Mouse (Mus musculus) left cerebral cortex, postnatal 36 days (tissue): ENCODE data around the gene Prdm10. TPM values are rescaled to one million over a fixed set of nuclear protein-coding genes. Genes with fewer than 3 reads are reported as not detected.

ENCODE experiments used
- DNase-seq, 2 experiments: peaks; one replicate each; pipeline ENCODE4 v3.0.0; 2021 to 2022; ENCODE audit warnings: low spot score in 2 of 2, mixed read lengths in 1 of 2
- intact Hi-C: fragments of 180-260 bp; cut with DNase I; formaldehyde crosslinking; loops from one replicate; pipeline ENCODE4 v1.15.1; 2025
- total RNA-seq, 2 experiments: library from RNA; stranded (reverse); gene quantifications; 2 replicates each; pipeline ENCODE4 v1.2.3; 2021

The Prdm10 gene
- total RNA-seq, 2 experiments from 2014 or later, result 17.1 to 24.3 TPM

GRCm38 (mm10) chr9:31300525-31300924, 20.2 kb downstream of the Prdm10 start:
- intact Hi-C loops, result no loop called here
- DNase-seq, result no peak

DNA sequence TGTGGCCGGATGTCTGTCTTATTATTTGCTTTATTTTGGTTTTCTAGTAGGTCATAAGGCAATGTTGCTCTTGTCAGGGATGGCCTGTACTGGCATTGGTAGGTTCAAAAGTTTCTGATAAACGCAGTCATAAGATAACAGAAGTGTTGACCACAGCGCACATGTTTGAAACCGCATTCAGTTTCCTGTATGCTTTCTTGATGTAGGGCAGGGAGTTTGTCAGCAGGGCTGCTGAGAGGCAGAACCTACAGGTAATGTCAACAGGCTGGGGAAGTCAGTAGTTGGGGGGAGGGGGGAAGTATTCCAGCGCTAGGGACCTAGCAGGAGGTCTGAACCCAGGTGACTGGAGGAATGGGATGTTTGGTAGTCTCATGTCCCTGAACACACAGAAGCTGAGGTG, 20.8 kb downstream of the Prdm10 start:
- DNase-seq, result no peak
- intact Hi-C loops, result no loop called here

DNA sequence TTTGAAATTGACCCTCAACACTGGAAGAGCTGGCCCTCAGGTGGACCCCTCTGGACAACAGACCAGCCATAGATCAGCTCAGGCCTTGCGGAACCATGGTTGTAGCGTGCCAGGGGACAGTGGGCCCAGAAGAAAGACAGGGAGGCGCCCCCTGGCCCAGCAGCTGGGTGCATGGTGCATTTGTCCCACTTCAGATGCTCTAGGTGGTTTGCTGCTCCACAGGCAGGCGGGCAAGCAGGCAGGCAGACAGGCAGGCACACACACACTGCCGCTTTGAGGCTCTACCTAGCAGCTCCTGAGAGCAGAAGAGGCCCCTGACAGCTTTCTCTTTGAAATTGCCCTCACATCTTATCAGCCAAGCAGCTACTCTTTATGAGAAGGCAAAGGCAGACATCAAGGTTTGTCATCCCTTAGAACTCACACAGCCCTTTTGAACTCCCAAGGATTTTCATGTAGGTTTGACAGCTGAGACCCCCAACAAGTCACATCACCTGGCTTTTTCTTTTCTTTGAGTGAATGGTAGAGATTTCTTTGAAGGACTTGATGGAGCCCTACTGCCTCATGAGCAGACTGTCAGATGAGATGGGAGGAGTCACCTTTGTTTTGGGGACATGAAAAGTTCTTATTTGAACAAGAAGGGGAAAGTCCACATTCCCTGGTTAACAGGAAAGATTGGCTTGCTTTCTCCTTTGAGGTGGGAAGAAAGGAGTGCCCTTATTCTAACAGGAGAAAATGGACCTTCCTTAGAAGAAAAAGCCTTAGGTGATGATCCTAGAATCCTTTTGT, 21.4 kb downstream of the Prdm10 start:
- DNase-seq, result no peak
- intact Hi-C loops, result no loop called here

DNA sequence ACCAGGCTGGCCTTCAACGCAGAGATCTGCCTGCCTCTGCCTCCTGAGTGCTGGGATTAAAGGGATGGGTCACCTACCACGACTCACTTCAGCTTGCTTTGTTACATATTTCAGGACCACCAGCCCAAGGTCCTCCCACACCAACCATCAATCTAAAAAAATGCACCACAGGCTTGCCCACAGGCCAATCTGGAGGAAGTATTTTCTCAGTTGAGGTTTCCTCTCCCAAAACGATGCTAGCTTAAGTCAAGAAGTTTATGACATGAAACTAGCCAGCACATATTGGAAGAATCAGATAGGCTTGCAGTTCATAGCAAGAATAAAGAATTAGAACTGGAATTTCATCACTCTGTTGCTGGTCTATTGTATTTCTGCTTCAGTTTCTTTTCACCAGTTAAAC, 24.0 kb downstream of the Prdm10 start:
- no peak for DNase-seq
- intact Hi-C loops, result no loop called here

- intact Hi-C loops, result no loop called here
- DNase-seq, result no peak
Observed at GRCm38 (mm10) chr9:31305117-31305516, 24.8 kb downstream of the Prdm10 start.

DNA sequence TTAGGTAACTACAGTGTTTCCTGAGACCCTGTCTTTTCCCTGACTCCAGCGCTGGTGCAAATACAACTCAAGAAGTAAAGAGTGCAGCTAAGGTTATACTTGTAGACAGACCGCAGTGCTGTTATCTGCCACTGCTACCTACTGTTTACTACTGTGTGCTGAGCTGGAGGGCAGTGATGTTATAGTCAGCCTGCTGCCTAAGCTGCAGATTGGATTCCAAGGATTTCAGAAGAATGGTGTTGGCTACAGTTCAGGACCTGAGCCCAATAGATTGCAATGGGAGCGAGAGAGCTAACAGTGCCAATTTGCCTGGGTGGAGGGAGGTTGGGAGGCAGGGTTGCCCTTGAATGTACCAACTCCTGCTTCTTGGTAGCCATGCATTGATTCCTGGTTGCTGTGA, 25.5 kb downstream of the Prdm10 start:
- DNase-seq, result no peak
- intact Hi-C loops, result no loop called here

DNA sequence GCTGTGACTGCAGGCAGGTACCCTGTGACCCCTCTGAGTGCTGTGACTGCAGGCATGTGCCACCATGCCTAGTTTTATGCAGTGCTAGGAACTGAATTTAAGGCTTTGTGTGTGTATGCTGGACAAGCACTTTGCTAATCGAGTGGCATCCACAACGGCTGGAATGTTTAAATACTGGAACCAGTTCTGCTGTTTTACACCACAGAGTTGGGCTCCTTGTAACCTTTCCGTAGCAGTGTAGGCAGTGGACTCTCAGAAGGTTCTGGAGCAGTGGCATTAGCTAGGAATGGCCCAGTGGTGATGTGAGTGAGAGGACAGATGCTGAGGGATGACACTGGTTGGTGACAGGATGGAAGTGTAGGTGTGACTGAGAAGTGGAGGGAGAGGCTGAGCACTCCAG, 26.9 kb downstream of the Prdm10 start:
- intact Hi-C loops, result no loop called here
- no peak for DNase-seq

DNA sequence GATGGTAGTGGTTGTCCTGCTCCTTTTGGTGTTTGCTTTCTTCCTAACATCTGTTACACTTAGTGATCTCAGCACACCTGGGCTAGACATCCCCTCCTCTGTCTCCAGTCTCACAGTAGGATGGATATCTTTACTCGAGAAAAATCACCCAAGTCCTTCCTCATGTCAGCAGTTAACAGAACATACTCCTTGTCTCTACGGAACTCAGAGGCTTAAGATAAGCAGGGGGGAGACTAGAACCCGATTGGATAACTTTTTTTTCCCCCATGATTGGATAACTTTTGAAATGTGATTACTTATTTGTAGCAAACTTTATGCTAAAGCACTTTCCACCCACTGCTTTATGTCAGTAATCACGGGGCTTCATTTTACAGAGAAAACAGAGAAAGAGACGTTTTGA, 28.7 kb downstream of the Prdm10 start:
- intact Hi-C loops, result no loop called here
- DNase-seq, result no peak

DNA sequence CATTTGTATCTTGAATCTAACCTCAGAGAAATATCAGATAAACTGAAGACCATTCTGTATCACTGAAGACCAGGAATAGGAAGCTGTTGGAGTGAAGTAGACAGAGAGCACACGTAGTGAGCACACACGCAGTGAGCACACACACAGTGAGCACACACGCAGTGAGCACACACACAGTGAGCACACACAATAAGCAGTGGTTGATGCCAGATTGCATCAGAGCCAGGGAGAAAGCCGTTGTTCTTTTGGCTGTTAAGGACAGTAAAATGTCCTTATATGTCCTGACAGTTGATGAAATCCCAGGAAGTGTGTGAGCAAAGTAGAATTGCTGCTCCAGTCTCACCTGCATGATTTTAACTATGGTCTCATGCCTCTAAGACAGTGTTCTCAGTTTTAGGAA, 30.3 kb downstream of the Prdm10 start:
- DNase-seq, result no peak
- intact Hi-C loops, result no loop called here

GRCm38 (mm10) chr9:31313876-31314275, 33.5 kb downstream of the Prdm10 start:
- DNase-seq, result no peak
- intact Hi-C loops, result no loop called here

DNA sequence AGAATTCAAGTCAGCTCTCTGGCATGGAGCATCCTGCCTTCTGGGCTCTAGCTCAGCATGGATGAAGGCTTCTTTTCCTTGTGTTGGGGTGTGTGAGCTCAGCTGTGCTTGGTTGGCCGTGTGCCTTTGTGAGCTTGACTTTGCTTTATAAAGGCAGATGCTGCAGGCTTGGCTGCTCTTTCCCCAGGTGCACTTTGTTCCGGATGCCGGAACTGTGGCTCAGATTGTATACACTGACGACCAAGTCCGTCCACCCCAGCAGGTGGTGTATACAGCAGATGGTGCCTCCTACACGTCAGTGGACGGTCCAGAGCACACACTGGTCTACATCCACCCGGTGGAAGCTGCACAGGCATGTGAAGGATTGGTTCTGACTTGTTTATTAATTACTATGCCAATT, 35.6 kb downstream of the Prdm10 start:
- intact Hi-C loops, result no loop called here
- DNase-seq, result peak in 1 of 2 experiments; percentile 18

GRCm38 (mm10) chr9:31318956-31319355, 38.6 kb downstream of the Prdm10 start:
- no peak for DNase-seq
- intact Hi-C loops, result no loop called here

DNA sequence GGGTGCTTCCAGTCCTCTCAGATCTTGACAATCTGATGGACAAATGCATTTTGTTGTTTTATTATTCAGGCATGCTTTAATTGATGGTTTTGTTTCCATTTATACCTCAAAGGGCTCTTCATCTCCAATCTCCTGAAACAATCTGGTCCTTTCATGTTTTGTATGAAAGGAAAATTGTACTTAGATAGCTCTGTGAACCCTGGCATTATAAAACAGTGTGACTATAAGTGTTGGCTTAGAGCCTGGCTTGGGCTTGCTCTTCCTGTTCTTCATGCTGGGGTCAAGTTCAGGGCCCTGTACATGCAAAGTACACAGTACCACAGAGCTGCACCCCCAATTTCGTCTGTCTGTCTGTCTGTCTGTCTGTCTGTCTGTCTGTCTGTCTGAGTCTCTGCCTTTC, 40.4 kb downstream of the Prdm10 start:
- no peak for DNase-seq
- intact Hi-C loops, result no loop called here

DNA sequence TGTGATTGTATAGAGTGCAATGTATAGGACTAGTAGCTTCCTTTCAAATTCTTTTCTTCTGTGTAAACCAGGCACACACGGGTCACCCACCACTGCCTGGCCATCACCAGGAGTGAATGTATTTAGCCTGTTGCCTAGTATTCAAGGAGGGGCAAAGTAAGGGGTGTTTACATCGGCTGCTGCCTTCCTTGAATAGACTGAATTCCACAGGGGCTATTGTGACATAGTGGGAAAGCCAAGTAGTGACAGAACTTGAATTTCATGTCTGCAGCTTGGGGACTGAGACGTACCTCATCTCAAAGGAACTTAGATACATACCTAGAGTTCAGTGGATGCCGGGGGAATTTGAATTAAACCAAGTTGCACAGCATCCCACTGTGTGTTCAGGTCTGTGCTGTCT, 41.2 kb downstream of the Prdm10 start:
- intact Hi-C loops, result no loop called here
- DNase-seq, result no peak

DNA sequence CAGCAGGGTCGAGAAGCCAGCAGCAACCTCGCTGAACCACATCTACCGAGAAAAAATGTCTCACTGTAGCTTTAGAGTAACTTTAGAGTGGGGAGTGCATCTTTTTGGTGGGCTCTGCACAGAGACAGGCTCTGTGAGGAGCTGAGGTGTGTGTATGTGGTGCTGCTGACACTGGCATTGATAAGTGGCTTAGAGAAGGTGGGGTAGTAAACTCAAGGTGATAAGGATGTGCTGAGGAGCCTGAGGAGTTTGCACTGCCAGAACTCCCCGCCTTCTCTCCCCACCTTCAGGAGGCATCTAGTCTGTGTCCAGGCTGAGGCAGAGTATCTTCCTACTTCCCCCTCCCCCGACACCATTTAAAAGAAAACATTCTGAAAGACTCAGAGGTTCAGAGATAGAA, 41.8 kb downstream of the Prdm10 start:
- DNase-seq, result no peak

DNA sequence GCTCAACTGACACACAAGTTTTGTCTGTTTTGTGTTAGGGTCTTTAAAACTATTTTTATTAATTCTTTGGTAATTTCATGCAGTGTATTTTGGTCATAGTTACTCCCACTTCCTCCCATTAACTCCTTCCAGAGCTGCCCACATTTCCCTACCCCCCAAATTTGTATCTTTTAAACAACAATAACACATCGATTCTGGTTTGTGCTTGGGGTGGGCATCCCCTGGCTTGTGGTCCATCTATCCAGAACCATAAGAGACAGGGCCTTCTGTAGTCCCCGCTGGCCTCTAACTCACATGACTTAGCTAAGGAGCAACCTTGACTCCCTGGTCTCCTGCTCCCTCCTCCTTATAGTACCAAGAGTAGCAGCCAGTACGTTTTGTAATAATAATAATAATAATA, 50.5 kb downstream of the Prdm10 start:
- intact Hi-C loops, result loop anchor here (5.0 kb wide), 1 partner anchor 49 kb away; the partner anchor contains the start of gene Prdm10
- peak in 1 of 2 experiments; percentile 9 for DNase-seq

More for the DNA sequence above, 41.8 kb downstream of the Prdm10 start:
- intact Hi-C loops, result no loop called here

DNA sequence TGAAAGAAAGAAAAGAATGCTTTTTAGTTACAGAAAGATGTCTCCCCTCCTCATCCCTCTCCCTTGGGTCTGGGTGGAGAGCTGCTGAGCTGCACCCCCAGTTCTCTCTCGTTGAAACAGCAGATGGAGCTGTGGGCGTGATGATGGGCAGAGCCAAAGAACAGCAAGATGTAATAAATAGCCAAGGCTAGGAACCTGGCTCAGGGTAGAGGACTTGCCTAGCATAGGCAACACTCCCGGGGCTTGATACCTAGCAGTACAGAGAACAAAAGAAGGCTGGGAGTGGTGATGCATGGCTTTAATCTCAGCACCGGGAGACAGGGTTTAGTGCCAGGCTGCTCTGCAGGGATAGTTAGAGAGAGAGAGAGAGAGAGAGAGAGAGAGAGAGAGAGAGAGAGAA, 50.9 kb downstream of the Prdm10 start:
- peak; percentile 75 to 79 for DNase-seq
- intact Hi-C loops, result loop anchor here (5.0 kb wide), 1 partner anchor 49 kb away; the partner anchor contains the start of gene Prdm10

- no peak for DNase-seq
- intact Hi-C loops, result loop anchor here (5.0 kb wide), 1 partner anchor 50 kb away; the partner anchor contains the start of gene Prdm10
Observed at GRCm38 (mm10) chr9:31331906-31332305, 51.6 kb downstream of the Prdm10 start.

DNA sequence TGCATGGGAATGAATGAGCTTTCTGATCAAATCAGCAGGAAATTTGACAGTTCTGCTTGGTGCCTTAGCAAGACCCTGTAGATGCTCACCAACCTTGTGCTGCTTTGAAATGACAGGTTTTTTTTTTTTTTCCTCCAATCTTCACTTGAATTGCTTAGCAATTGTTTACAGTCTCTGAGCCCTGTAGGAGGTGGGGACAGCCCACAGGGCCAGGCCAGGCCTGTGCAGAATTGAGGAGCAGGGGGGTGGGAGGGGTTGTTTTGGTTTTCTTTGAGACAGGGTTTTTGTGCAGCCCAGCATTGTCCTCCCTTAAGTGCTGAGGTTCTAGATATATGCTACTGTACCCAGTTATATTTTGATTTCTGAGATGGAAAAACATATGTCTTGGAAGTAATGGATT, 52.5 kb downstream of the Prdm10 start:
- DNase-seq, result no peak
- intact Hi-C loops, result loop anchor here (5.0 kb wide), 1 partner anchor 51 kb away; the partner anchor contains the start of gene Prdm10

DNA sequence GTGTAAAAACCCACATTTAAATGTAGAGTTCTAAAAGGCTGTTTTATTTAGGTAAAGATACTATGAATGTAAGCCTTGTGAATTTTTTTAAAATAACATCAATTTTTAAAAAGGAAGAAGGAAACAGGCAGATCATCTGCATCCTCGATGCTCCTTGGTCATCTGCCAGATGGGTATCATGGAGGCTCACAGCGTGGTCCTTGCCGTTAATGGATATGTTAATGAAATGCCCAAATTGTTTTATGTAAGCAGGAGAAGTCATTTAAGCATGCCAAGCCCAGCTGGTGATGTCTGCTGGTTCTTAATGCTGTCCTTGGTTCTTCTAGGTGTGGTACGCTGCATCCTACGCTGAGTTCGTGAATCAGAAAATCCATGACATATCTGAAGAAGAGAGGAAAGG, 54.7 kb downstream of the Prdm10 start:
- intact Hi-C loops, result loop anchor here (5.0 kb wide), 1 partner anchor 53 kb away; the partner anchor contains the start of gene Prdm10
- DNase-seq, result no peak

DNA sequence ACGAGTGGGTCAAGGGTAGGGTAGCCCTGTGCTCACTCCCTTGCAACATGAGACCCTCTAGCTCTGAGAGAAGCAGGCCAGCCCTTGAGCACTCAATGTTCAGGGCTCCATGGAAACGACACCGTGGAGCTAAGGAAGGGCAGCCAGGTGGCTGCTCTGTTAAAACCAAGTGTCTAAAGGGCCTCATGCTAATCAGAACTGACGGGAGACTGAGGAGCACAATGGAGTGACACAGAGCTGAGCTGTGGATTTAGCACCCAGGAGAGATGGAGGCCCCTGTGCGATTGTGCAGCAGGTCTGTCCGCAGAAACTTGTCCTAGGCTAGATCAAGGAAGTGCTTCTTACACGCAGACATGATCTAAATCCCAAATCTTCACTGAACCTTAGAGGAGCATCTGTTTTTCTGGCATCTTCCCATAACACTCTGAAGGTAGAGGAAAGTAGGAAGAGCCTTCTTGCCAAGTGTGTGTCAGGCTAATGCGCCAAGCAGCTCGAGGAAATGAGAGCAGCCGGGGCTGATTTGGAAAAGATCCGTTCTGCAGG, 64.0 kb downstream of the Prdm10 start:
- no peak for DNase-seq
- intact Hi-C loops, result no loop called here
